ENCODE assay signal across 23 mouse cellular contexts in the genomic region with DNA sequence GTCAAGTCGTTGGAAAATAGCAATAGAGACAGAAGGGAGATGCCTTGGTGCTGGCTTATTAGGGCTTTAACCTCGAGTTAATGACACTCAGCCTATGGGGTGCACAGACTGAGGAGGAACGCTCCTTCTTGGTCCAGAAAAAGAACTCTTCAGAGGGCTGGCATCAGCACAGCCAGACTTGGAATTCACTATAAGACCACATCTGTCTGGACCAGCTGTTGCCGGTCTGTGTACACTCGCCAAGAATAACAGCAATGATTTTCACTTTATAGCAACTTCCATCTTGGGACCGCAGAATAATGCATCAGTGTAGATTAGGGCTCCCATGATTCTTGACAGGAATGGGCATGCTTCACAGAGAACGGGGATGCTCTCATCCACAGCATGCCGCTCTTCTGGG.
DNase-seq lines count a peak whose midpoint lies in the region; ATAC-seq and TF ChIP-seq lines count a peak whose summit lies in the region.
"Had no signal": no experiment of that assay in that cellular context is flagged by ENCODE, and none has a peak within 500 bp of the region (broad histone marks: within the 10 kb centered on the region; RNA-seq: fewer than 3 reads in every experiment).

No protein-coding gene starts in this region.

- ATAC-seq in embryonic facial prominence, embryonic 14.5 days (ENCODE audit: low read depth) = peak; percentile 44; the same call in 1 of the 2 replicates
- peak; percentile 57 for ATAC-seq in lung, postnatal 0 days
- ATAC-seq in intestine, postnatal 0 days = no peak
- ATAC-seq: forebrain, embryonic 14.5 days; hindbrain, embryonic 16.5 days; intestine, embryonic 16.5 days; midbrain, embryonic 15.5 days had no signal

- no peaks in the 10 kb centered on the region for H3K9me3 ChIP-seq in embryonic facial prominence, embryonic 14.5 days (ENCODE audit: control insufficient read depth, low read length)
- no peaks in the 10 kb centered on the region for H3K9me3 ChIP-seq in embryonic facial prominence, embryonic 10.5 days
- no peaks in the 10 kb centered on the region for H3K9me3 ChIP-seq in lung, postnatal 0 days (ENCODE audit: low read length)
- no peaks in the 10 kb centered on the region for H3K9me3 ChIP-seq in intestine, postnatal 0 days (ENCODE audit: control insufficient read depth)
- H3K9me3 ChIP-seq: heart, embryonic 15.5 days; limb, embryonic 12.5 days; liver, embryonic 15.5 days; midbrain, embryonic 15.5 days; stomach, embryonic 15.5 days had no signal

- no peak overlapping the region for H3K9ac ChIP-seq in embryonic facial prominence, embryonic 14.5 days (ENCODE audit: low read depth, low read length)
- H3K9ac ChIP-seq in lung, postnatal 0 days (replicated peaks; ENCODE audit: low read depth) = no peak overlapping the region
- H3K9ac ChIP-seq in intestine, postnatal 0 days (ENCODE audit: low read depth, low read length) = no peak overlapping the region
- H3K9ac ChIP-seq: heart, embryonic 15.5 days; limb, embryonic 12.5 days; liver, embryonic 15.5 days; midbrain, embryonic 15.5 days; stomach, embryonic 15.5 days had no signal

- TF ChIP-seq CTCF in lung, postnatal 0 days (IDR thresholded peaks at IDR 0.05) = no peak
- no peak for TF ChIP-seq CTCF in intestine, postnatal 0 days (IDR thresholded peaks at IDR 0.05; ENCODE audit: low read depth)

- no peak overlapping the region for H3K4me2 ChIP-seq in embryonic facial prominence, embryonic 14.5 days (ENCODE audit: low read depth, low read length)
- H3K4me2 ChIP-seq in lung, postnatal 0 days (replicated peaks; ENCODE audit: low read depth, low read length) = no peak overlapping the region
- H3K4me2 ChIP-seq in myocyte (ENCODE audit: low read depth) = peak overlapping the region; percentile 28
- no peak overlapping the region for H3K4me2 ChIP-seq in intestine, postnatal 0 days (replicated peaks; ENCODE audit: low read depth)
- H3K4me2 ChIP-seq: heart, embryonic 15.5 days; limb, embryonic 12.5 days; liver, embryonic 15.5 days; midbrain, embryonic 15.5 days; stomach, embryonic 15.5 days had no signal

- no peaks in the 10 kb centered on the region for H3K4me1 ChIP-seq in embryonic facial prominence, embryonic 14.5 days (ENCODE audit: control insufficient read depth, insufficient read depth, low read length)
- H3K4me1 ChIP-seq in embryonic facial prominence, embryonic 10.5 days = peaks cover 5% of the 10 kb centered on the region; the same call in 1 of the 2 replicates
- no peaks in the 10 kb centered on the region for H3K4me1 ChIP-seq in lung, postnatal 0 days (ENCODE audit: insufficient read depth, low read depth, low read length)
- no peaks in the 10 kb centered on the region for H3K4me1 ChIP-seq in intestine, postnatal 0 days (replicated peaks; ENCODE audit: control insufficient read depth, insufficient read depth, low read length)
- H3K4me1 ChIP-seq: liver, embryonic 15.5 days; midbrain, embryonic 15.5 days; stomach, embryonic 15.5 days had no signal

- no peaks in the 10 kb centered on the region for H3K27me3 ChIP-seq in embryonic facial prominence, embryonic 14.5 days (replicated peaks; ENCODE audit: control insufficient read depth, insufficient read depth, low read length)
- no peaks in the 10 kb centered on the region for H3K27me3 ChIP-seq in embryonic facial prominence, embryonic 10.5 days (replicated peaks; ENCODE audit: low read depth, poor library complexity, severe bottlenecking)
- no peaks in the 10 kb centered on the region for H3K27me3 ChIP-seq in lung, postnatal 0 days (replicated peaks; ENCODE audit: insufficient read depth, low read length)
- H3K27me3 ChIP-seq in myocyte (ENCODE audit: control insufficient read depth, insufficient read depth, insufficient read length) = no peaks in the 10 kb centered on the region
- no peaks in the 10 kb centered on the region for H3K27me3 ChIP-seq in intestine, postnatal 0 days (replicated peaks; ENCODE audit: control insufficient read depth, insufficient read depth, low read length)
- H3K27me3 ChIP-seq: heart, embryonic 15.5 days; limb, embryonic 12.5 days; liver, embryonic 15.5 days; midbrain, embryonic 15.5 days; stomach, embryonic 15.5 days had no signal

- H3ac ChIP-seq in myocyte (ENCODE audit: control insufficient read depth, insufficient read length) = no peak overlapping the region

- WGBS in embryonic facial prominence, embryonic 14.5 days = 60% methylated on average over 8 of the region's 8 CpGs
- 91% methylated on average over 8 of the region's 8 CpGs for WGBS in embryonic facial prominence, embryonic 10.5 days
- 53% methylated on average over 8 of the region's 8 CpGs for WGBS in lung, postnatal 0 days
- WGBS in intestine, postnatal 0 days = 74% methylated on average over 8 of the region's 8 CpGs

- no peaks in the 10 kb centered on the region for H3K36me3 ChIP-seq in embryonic facial prominence, embryonic 14.5 days (ENCODE audit: control insufficient read depth, insufficient read depth, low read length)
- H3K36me3 ChIP-seq in embryonic facial prominence, embryonic 10.5 days (replicated peaks) = no peaks in the 10 kb centered on the region
- H3K36me3 ChIP-seq in lung, postnatal 0 days (ENCODE audit: insufficient read depth, low read length) = no peaks in the 10 kb centered on the region
- no peaks in the 10 kb centered on the region for H3K36me3 ChIP-seq in myocyte (ENCODE audit: control insufficient read depth, insufficient read depth)
- H3K36me3 ChIP-seq in intestine, postnatal 0 days (ENCODE audit: control insufficient read depth, insufficient read depth) = no peaks in the 10 kb centered on the region
- H3K36me3 ChIP-seq: G1E; heart, embryonic 15.5 days; limb, embryonic 12.5 days; liver, embryonic 15.5 days; midbrain, embryonic 15.5 days; stomach, embryonic 15.5 days had no signal

- TF ChIP-seq EP300 in lung, postnatal 0 days (IDR thresholded peaks at IDR 0.05) = no peak

- no peaks in the 10 kb centered on the region for H3K79me2 ChIP-seq in myocyte (ENCODE audit: control insufficient read depth, insufficient read depth)

- peak; percentile 69 for DNase-seq in embryonic facial prominence, embryonic 14.5 days (ENCODE audit: low spot score)
- no peak for DNase-seq in embryonic facial prominence, embryonic 10.5 days (ENCODE audit: low spot score)
- peak; percentile 32 for DNase-seq in kidney, postnatal 10 days
- no peak for DNase-seq in kidney, adult 18-20 months
- DNase-seq in lung, postnatal 0 days (ENCODE audit: low spot score) = peak; percentile 63
- DNase-seq in lung, postnatal 14 days = no peak
- DNase-seq: cerebellum, adult 18-20 months; cerebellum, postnatal 36 days; gastrocnemius, postnatal 14 days; retina, postnatal 1 day; thymus, adult 18-20 months; thymus, postnatal 4 days had no signal

- no peak for TF ChIP-seq POLR2A in myocyte (IDR thresholded peaks at IDR 0.05; ENCODE audit: insufficient read length, low read depth)

- 0 out of 2 replicates have a peak overlapping the region, but pooled peaks have one; percentile 15 for H3K27ac ChIP-seq in embryonic facial prominence, embryonic 14.5 days (replicated peaks; ENCODE audit: low read depth, low read length)
- no peak overlapping the region for H3K27ac ChIP-seq in embryonic facial prominence, embryonic 10.5 days (replicated peaks)
- H3K27ac ChIP-seq in lung, postnatal 0 days (ENCODE audit: low read length) = no peak overlapping the region
- H3K27ac ChIP-seq in intestine, postnatal 0 days (ENCODE audit: low read depth, low read length) = no peak overlapping the region
- H3K27ac ChIP-seq: heart, embryonic 15.5 days; limb, embryonic 12.5 days; liver, embryonic 15.5 days; midbrain, embryonic 15.5 days; stomach, embryonic 15.5 days had no signal

- no peak overlapping the region for H3K4me3 ChIP-seq in embryonic facial prominence, embryonic 14.5 days (ENCODE audit: low read depth, low read length)
- no peak overlapping the region for H3K4me3 ChIP-seq in embryonic facial prominence, embryonic 10.5 days
- no peak overlapping the region for H3K4me3 ChIP-seq in lung, postnatal 0 days (ENCODE audit: low read depth, low read length)
- no peak overlapping the region for H3K4me3 ChIP-seq in myocyte
- no peak overlapping the region for H3K4me3 ChIP-seq in intestine, postnatal 0 days (ENCODE audit: low read depth, low read length)
- H3K4me3 ChIP-seq: heart, embryonic 15.5 days; limb, embryonic 12.5 days; liver, embryonic 15.5 days; midbrain, embryonic 15.5 days; stomach, embryonic 15.5 days had no signal

TF ChIP-seq in myocyte, 11 proteins besides CTCF, POLR2A, EP300 and RAD21:
- TF ChIP-seq MYOD1 (IDR thresholded peaks at IDR 0.05; ENCODE audit: control insufficient read depth in 1 of 3, insufficient read length in 2 of 3, low read depth in 2 of 3) (peak in 2 of 3 experiments; percentile 76 to 92), TCF12 (IDR thresholded peaks at IDR 0.05; ENCODE audit: insufficient read depth, poor library complexity, severe bottlenecking) (peak; percentile 51), POLR2AphosphoS2 (IDR thresholded peaks at IDR 0.05; ENCODE audit: insufficient read length, low read depth) (no peak)

Comparison
In these comparisons a context has a peak if more than half of its experiments do, and no peak if none do; other contexts are left out.
1. DNase-seq: peak in embryonic facial prominence, embryonic 14.5 days (single experiment), kidney, postnatal 10 days (single experiment) and lung, postnatal 0 days (single experiment); none in embryonic facial prominence, embryonic 10.5 days (single experiment), kidney, adult 18-20 months (single experiment) and lung, postnatal 14 days (single experiment).